Mouse (Mus musculus): ENCODE measurements around the gene Vil1. TPM values are rescaled to one million over a fixed set of nuclear protein-coding genes. Genes with fewer than 3 reads are reported as not detected.

Vil1 gene
- polyA plus RNA-seq, 1 experiment from 2014 or later, result 0.38 TPM

- Histone ChIP-seq H3K9me3 (ENCODE audit: control insufficient read depth, low read length) (no peaks in the 10 kb centered on the region), H3K27ac (replicated peaks in 1 of 2; ENCODE audit: control insufficient read depth in 1 of 2, insufficient read depth in 1 of 2, low read depth in 2 of 2, low read length in 2 of 2) (no peak overlapping the region; a peak in 1 of 4 replicates), H3K4me2 (ENCODE audit: low read length) (peak overlapping the region; percentile 81), H3K4me3 (ENCODE audit: control insufficient read depth in 1 of 2, insufficient read depth in 1 of 2, low read depth in 1 of 2, low read length in 2 of 2) (peak overlapping the region; percentile 40 to 42), H3K27me3 (ENCODE audit: control insufficient read depth, insufficient read depth, low read length) (no peaks in the 10 kb centered on the region), H3K36me3 (ENCODE audit: control insufficient read depth, insufficient read depth, low read length) (no peaks in the 10 kb centered on the region), H3K4me1 (ENCODE audit: control insufficient read depth in 2 of 2, insufficient read depth in 2 of 2, low read length in 2 of 2) (peaks cover 3 to 9% of the 10 kb centered on the region in 2 experiments; a peak in 1 of 4 replicates), H3K9ac (ENCODE audit: low read length) (peak overlapping the region; percentile 54)
- peak; percentile 55 for ATAC-seq (ENCODE audit: insufficient number of reproducible peaks, insufficient read depth, low FRiP score, low read depth)
- WGBS, result 6% methylated on average over 33 of the region's 34 CpGs
These were observed 41.1 kb upstream of the Vil1 start for GRCm38 (mm10) chr1:74367886-74368645.

- H3K4me3 ChIP-seq (ENCODE audit: control insufficient read depth in 1 of 2, insufficient read depth in 1 of 2, low read depth in 1 of 2, low read length in 2 of 2), result no peak overlapping the region
- no peaks in the 10 kb centered on the region for H3K9me3 ChIP-seq (ENCODE audit: control insufficient read depth, low read length)
- no peak for ATAC-seq (ENCODE audit: insufficient number of reproducible peaks, insufficient read depth, low FRiP score, low read depth)
- H3K27ac ChIP-seq (replicated peaks in 1 of 2; ENCODE audit: control insufficient read depth in 1 of 2, insufficient read depth in 1 of 2, low read depth in 2 of 2, low read length in 2 of 2), result no peak overlapping the region
- no peaks in the 10 kb centered on the region for H3K27me3 ChIP-seq (ENCODE audit: control insufficient read depth, insufficient read depth, low read length)
- H3K9ac ChIP-seq (ENCODE audit: low read length), result no peak overlapping the region
- H3K4me1 ChIP-seq (ENCODE audit: control insufficient read depth in 2 of 2, insufficient read depth in 2 of 2, low read length in 2 of 2), result peaks cover 5 to 11% of the 10 kb centered on the region in 2 experiments; a peak in 2 of 4 replicates
- H3K36me3 ChIP-seq (ENCODE audit: control insufficient read depth, insufficient read depth, low read length), result no peaks in the 10 kb centered on the region
- no peak overlapping the region for H3K4me2 ChIP-seq (ENCODE audit: low read length)
- WGBS, result 38% methylated on average over 4 of the region's 4 CpGs
These were observed 39.1 kb upstream of the Vil1 start for GRCm38 (mm10) chr1:74370040-74370439.

GRCm38 (mm10) chr1:74373372-74373771 lies 35.8 kb upstream of the Vil1 start:
- no peak for ATAC-seq (ENCODE audit: insufficient number of reproducible peaks, insufficient read depth, low FRiP score, low read depth)
- 64% methylated on average over 4 of the region's 4 CpGs for WGBS
- no peak overlapping the region for H3K9ac ChIP-seq (ENCODE audit: low read length)
- no peaks in the 10 kb centered on the region for H3K9me3 ChIP-seq (ENCODE audit: control insufficient read depth, low read length)
- no peaks in the 10 kb centered on the region for H3K36me3 ChIP-seq (ENCODE audit: control insufficient read depth, insufficient read depth, low read length)
- no peaks in the 10 kb centered on the region for H3K27me3 ChIP-seq (ENCODE audit: control insufficient read depth, insufficient read depth, low read length)
- no peak overlapping the region for H3K4me3 ChIP-seq (ENCODE audit: control insufficient read depth in 1 of 2, insufficient read depth in 1 of 2, low read depth in 1 of 2, low read length in 2 of 2)
- peaks cover 5 to 6% of the 10 kb centered on the region in 2 experiments; a peak in 2 of 4 replicates for H3K4me1 ChIP-seq (ENCODE audit: control insufficient read depth in 2 of 2, insufficient read depth in 2 of 2, low read length in 2 of 2)
- no peak overlapping the region for H3K4me2 ChIP-seq (ENCODE audit: low read length)
- H3K27ac ChIP-seq (replicated peaks in 1 of 2; ENCODE audit: control insufficient read depth in 1 of 2, insufficient read depth in 1 of 2, low read depth in 2 of 2, low read length in 2 of 2), result no peak overlapping the region

GRCm38 (mm10) chr1:74374980-74375379 lies 34.2 kb upstream of the Vil1 start, which contains the start of gene Slc11a1:
Gene Slc11a1 (plus strand): TSS chr1:74375195.
- Histone ChIP-seq H3K27me3 (ENCODE audit: control insufficient read depth, insufficient read depth, low read length) (no peaks in the 10 kb centered on the region), H3K27ac (replicated peaks in 1 of 2; ENCODE audit: control insufficient read depth in 1 of 2, insufficient read depth in 1 of 2, low read depth in 2 of 2, low read length in 2 of 2) (no peak within 1 kb of the TSS), H3K4me2 (ENCODE audit: low read length) (no peak within 1 kb of the TSS), H3K36me3 (ENCODE audit: control insufficient read depth, insufficient read depth, low read length) (no peaks in the 10 kb centered on the region), H3K9me3 (ENCODE audit: control insufficient read depth, low read length) (no peaks in the 10 kb centered on the region), H3K9ac (ENCODE audit: low read length) (no peak within 1 kb of the TSS), H3K4me3 (ENCODE audit: control insufficient read depth in 1 of 2, insufficient read depth in 1 of 2, low read depth in 1 of 2, low read length in 2 of 2) (no peak within 1 kb of the TSS), H3K4me1 (ENCODE audit: control insufficient read depth in 2 of 2, insufficient read depth in 2 of 2, low read length in 2 of 2) (peaks cover 5 to 6% of the 10 kb centered on the region in 2 experiments; a peak in 2 of 4 replicates)
- WGBS, result 71% methylated on average over 8 of the region's 8 CpGs
- ATAC-seq (ENCODE audit: insufficient number of reproducible peaks, insufficient read depth, low FRiP score, low read depth), result no peak

GRCm38 (mm10) chr1:74375561-74375960 lies 33.6 kb upstream of the Vil1 start:
- H3K4me2 ChIP-seq (ENCODE audit: low read length), result no peak overlapping the region
- no peaks in the 10 kb centered on the region for H3K36me3 ChIP-seq (ENCODE audit: control insufficient read depth, insufficient read depth, low read length)
- no peak overlapping the region for H3K4me3 ChIP-seq (ENCODE audit: control insufficient read depth in 1 of 2, insufficient read depth in 1 of 2, low read depth in 1 of 2, low read length in 2 of 2)
- H3K27me3 ChIP-seq (ENCODE audit: control insufficient read depth, insufficient read depth, low read length), result no peaks in the 10 kb centered on the region
- H3K9me3 ChIP-seq (ENCODE audit: control insufficient read depth, low read length), result no peaks in the 10 kb centered on the region
- 74% methylated on average over 10 of the region's 10 CpGs for WGBS
- ATAC-seq (ENCODE audit: insufficient number of reproducible peaks, insufficient read depth, low FRiP score, low read depth), result no peak
- no peak overlapping the region for H3K9ac ChIP-seq (ENCODE audit: low read length)
- no peak overlapping the region for H3K27ac ChIP-seq (replicated peaks in 1 of 2; ENCODE audit: control insufficient read depth in 1 of 2, insufficient read depth in 1 of 2, low read depth in 2 of 2, low read length in 2 of 2)
- H3K4me1 ChIP-seq (ENCODE audit: control insufficient read depth in 2 of 2, insufficient read depth in 2 of 2, low read length in 2 of 2), result peaks cover 5 to 6% of the 10 kb centered on the region in 2 experiments; a peak in 2 of 4 replicates

GRCm38 (mm10) chr1:74376396-74376795 lies 32.8 kb upstream of the Vil1 start:
- Histone ChIP-seq H3K9me3 (ENCODE audit: control insufficient read depth, low read length) (no peaks in the 10 kb centered on the region), H3K4me2 (ENCODE audit: low read length) (no peak overlapping the region), H3K9ac (ENCODE audit: low read length) (no peak overlapping the region), H3K27me3 (ENCODE audit: control insufficient read depth, insufficient read depth, low read length) (no peaks in the 10 kb centered on the region), H3K4me1 (ENCODE audit: control insufficient read depth in 2 of 2, insufficient read depth in 2 of 2, low read length in 2 of 2) (peaks cover 5 to 6% of the 10 kb centered on the region in 2 experiments; a peak in 2 of 4 replicates), H3K4me3 (ENCODE audit: control insufficient read depth in 1 of 2, insufficient read depth in 1 of 2, low read depth in 1 of 2, low read length in 2 of 2) (no peak overlapping the region), H3K36me3 (ENCODE audit: control insufficient read depth, insufficient read depth, low read length) (no peaks in the 10 kb centered on the region), H3K27ac (replicated peaks in 1 of 2; ENCODE audit: control insufficient read depth in 1 of 2, insufficient read depth in 1 of 2, low read depth in 2 of 2, low read length in 2 of 2) (no peak overlapping the region)
- no peak for ATAC-seq (ENCODE audit: insufficient number of reproducible peaks, insufficient read depth, low FRiP score, low read depth)
- 78% methylated on average over 4 of the region's 4 CpGs for WGBS

GRCm38 (mm10) chr1:74379058-74379504 lies 30.1 kb upstream of the Vil1 start:
- no peaks in the 10 kb centered on the region for H3K27me3 ChIP-seq (ENCODE audit: control insufficient read depth, insufficient read depth, low read length)
- H3K4me3 ChIP-seq (ENCODE audit: control insufficient read depth in 1 of 2, insufficient read depth in 1 of 2, low read depth in 1 of 2, low read length in 2 of 2), result no peak overlapping the region
- peaks cover 5 to 6% of the 10 kb centered on the region in 2 experiments; a peak in 2 of 4 replicates for H3K4me1 ChIP-seq (ENCODE audit: control insufficient read depth in 2 of 2, insufficient read depth in 2 of 2, low read length in 2 of 2)
- H3K9ac ChIP-seq (ENCODE audit: low read length), result no peak overlapping the region
- no peaks in the 10 kb centered on the region for H3K9me3 ChIP-seq (ENCODE audit: control insufficient read depth, low read length)
- H3K27ac ChIP-seq (replicated peaks in 1 of 2; ENCODE audit: control insufficient read depth in 1 of 2, insufficient read depth in 1 of 2, low read depth in 2 of 2, low read length in 2 of 2), result no peak overlapping the region
- 79% methylated on average over 7 of the region's 7 CpGs for WGBS
- no peak for ATAC-seq (ENCODE audit: insufficient number of reproducible peaks, insufficient read depth, low FRiP score, low read depth)
- no peak overlapping the region for H3K4me2 ChIP-seq (ENCODE audit: low read length)
- H3K36me3 ChIP-seq (ENCODE audit: control insufficient read depth, insufficient read depth, low read length), result no peaks in the 10 kb centered on the region
